Mouse (Mus musculus) lung, adult 2 months (tissue): ENCODE results near the gene Pemt.

Experiments used
- CTCF ChIP-seq: fragments of 200-500 bp; IDR thresholded peaks from 2 replicates; pipeline ENCODE4 v1.5.1; 2011; ENCODE audit warnings: mild to moderate bottlenecking, low read length, control low read depth; ENCODE audit not compliant: insufficient read depth
- POLR2A ChIP-seq: fragments of 200-500 bp; IDR thresholded peaks from 2 replicates; pipeline ENCODE4 v1.6.1; 2011; ENCODE audit warnings: low read depth, mild to moderate bottlenecking, control low read depth, low read length, borderline replicate concordance; ENCODE audit errors: extremely low read depth

- TF ChIP-seq CTCF (no peak), POLR2A (no peak)
Observed at GRCm38 (mm10) chr11:60088947-60089346, 42.7 kb upstream of the Pemt start.
